Mouse (Mus musculus) common myeloid progenitor, adult 5-6 weeks (primary cell): ENCODE results near the gene Ppat. TPM values are rescaled to one million over a fixed set of nuclear protein-coding genes. Genes with fewer than 3 reads are reported as not detected.
"Not testable (repeated sequence)": the region's sequence is repeated elsewhere in the genome, so short reads cannot be mapped to it uniquely, and the experiment has no call there.

Source experiments
- ATAC-seq: replicated peaks from 2 replicates; pipeline ENCODE4 v1.8.0; 2016; ENCODE audit warnings: low read depth, mild to moderate bottlenecking, moderate TSS enrichment, inconsistent platforms; ENCODE audit not compliant: poor library complexity, severe bottlenecking
- total RNA-seq: library from RNA; stranded (forward); fragments of 200-1000, 187-1606 nt; gene quantifications from 2 replicates; pipeline ENCODE4 v1.2.3, GENCODE M21; 2017

Ppat gene
- 104 TPM in 2 replicates for total RNA-seq

GRCm38 (mm10) chr5:76951106-76952027, at the start of gene Ppat, which contains the start of gene Paics:
TSS of gene Ppat (minus strand) at chr5:76951578.
TSS of gene Paics (plus strand) at chr5:76951307.
- ATAC-seq, result peak; percentile 85

DNA sequence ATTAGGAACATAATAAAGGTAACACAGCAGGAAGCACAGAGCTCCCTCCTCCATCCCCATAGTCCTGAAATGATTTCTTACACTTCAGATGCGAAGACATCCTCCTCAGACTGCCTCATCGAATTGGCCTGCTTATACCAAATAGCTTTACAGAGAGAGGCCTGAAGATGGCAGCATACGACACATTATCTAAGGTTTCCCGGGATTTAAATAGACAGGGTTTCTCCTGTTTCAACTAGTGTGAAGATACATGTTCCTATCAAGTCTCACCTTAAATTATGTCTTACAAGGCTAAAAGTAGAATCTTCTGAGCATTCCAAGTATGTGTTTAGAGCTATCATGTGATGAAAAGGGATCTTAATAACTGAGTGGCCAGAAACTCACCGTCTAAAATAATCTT, 47.0 kb upstream of the Ppat start:
- no peak for ATAC-seq

DNA sequence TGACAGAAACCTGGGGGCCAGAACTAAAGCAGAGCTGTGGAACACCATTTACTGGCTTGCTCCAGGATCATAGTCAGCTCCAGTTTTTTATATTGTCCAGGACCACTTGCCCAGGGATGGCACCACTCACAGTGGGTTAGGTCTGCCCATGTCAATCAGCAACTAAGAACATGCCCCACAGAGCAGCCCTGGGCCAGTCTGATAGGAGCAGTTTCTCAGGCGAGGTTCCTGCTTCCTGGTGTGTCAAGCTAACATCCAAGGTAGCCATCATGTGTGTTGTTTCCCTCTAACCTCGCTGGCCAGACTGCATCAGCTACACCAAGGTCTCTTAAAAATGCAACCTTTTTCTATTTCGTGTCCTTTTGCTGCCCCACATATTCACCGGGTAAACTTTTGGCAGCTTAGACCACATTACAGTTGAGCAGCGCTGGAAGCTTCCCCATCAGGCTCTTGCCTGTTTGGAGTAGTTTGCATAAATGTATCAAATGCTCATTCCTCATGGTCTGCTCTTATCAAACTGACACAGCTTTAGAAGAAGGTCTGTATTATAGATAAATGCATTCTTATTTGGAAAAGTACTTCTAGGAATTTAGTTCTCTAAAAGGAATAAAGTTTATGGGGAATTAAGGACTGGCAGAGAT, 41.9 kb upstream of the Ppat start:
- ATAC-seq, result no peak; the same call in 1 of the 2 replicates

- 0 out of 2 replicates have a peak, but pooled peaks have one; percentile 29 for ATAC-seq
Measured at GRCm38 (mm10) chr5:76990789-76991188, 39.4 kb upstream of the Ppat start.

GRCm38 (mm10) chr5:76984015-76984414, 32.6 kb upstream of the Ppat start:
- no peak for ATAC-seq

GRCm38 (mm10) chr5:76975736-76976135, 24.4 kb upstream of the Ppat start:
- no peak for ATAC-seq

DNA sequence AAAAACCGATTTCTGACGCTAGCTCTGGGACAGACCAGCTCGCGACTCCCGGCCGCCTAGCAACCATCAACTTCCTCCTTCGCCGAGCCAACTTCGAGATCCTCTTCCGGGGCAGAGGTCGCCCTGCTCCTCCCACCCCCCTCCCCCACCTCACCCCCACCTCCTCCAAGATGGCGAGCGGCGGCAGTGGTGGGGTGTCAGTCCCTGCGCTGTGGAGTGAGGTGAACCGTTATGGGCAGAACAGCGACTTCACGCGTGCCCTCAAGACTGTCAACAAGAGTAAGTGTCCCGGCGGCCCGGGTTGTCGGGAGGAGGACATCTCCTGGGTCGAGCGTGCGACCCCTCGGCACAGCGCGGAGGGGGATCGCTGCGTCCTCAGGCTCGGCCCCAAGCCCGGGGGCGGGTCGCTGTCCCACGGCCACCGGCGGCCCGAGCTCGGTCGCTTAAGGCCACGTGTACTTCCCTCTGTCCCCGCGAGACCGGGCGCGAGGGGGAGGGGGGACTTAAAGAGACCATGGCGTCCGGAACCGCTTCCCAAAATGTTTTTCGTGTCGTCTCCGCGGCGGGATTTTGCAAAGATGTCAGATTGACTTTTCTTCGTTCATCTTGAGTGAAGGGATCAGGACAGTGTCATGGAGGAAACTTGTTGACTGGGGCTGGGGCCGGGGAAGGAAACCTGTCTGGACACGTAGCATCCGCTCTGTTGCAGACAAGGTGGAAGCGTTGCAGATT, 23.3 kb upstream of the Ppat start, which contains the start of gene Srp72:
Gene Srp72, plus strand, starts transcription at position 130 of the 732 bp plus-strand sequence.
- peak; percentile 90 for ATAC-seq

DNA sequence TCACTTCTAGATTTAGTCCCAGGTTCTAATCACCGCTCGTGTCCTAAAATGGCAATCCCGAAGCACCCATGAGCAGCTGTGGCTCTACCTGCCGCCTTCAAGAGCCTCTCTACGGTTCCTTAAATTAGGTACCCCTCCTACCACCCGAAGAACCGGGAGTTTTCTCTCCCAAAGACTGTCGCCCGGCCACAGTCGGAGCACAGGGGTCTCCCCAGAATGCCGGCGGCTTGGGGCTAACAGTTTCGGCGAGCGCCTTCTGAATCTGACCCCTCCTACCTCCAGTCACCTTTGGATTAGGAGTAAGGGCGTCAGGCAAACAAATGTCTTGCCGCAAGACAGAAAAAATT, 22.8 kb upstream of the Ppat start:
- ATAC-seq, result peak; percentile 18; the same call in 1 of the 2 replicates

GRCm38 (mm10) chr5:76973488-76973887, 22.1 kb upstream of the Ppat start:
- ATAC-seq, result peak; percentile 43

- not testable (repeated sequence) for ATAC-seq
Measured at GRCm38 (mm10) chr5:76971115-76971514, 19.7 kb upstream of the Ppat start.

DNA sequence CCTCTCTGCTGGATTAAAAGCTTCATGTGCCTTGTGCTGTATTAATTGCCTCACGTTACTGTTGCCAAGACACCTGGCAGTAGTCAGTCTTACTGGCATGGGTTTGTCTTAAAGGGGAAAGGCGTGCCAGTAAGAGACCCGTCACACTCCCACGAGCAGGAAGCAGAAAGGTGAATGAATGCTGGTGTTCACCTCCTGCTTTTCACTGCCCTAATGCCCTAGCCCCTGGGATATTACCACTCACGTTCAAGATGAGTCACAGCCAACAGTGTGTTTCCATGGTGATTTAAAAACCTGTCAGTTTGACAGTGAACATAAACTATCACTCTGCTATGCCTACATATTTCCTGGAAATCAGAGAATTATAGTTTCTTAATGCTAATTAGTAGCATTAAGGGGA, 17.9 kb upstream of the Ppat start:
- ATAC-seq, result no peak

GRCm38 (mm10) chr5:76964651-76965050, 13.3 kb upstream of the Ppat start:
- no peak for ATAC-seq

- no peak for ATAC-seq
Measured at GRCm38 (mm10) chr5:76962545-76962944, 11.2 kb upstream of the Ppat start.

DNA sequence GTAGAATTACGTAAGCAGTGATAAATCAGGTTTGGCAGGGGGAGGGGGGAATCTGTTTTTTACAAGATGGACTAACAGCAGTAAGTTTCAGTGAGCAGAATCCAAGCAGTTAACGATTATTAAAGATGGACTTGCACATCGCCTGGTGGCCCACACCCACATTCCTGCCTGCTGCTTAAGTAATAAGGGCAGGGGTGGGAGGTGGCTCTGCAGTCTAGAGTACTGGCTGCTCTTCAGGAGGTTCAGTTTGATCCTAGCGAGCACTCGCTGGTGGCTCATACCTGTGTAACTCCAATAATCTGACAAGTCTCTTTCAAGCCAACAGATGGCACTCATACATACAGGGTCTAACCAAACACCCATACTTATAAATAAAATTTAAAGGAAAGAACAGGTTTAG, 8.2 kb upstream of the Ppat start:
- no peak for ATAC-seq

- ATAC-seq, result peak; percentile 61
Measured at GRCm38 (mm10) chr5:76957954-76958353, 6.6 kb upstream of the Ppat start.

DNA sequence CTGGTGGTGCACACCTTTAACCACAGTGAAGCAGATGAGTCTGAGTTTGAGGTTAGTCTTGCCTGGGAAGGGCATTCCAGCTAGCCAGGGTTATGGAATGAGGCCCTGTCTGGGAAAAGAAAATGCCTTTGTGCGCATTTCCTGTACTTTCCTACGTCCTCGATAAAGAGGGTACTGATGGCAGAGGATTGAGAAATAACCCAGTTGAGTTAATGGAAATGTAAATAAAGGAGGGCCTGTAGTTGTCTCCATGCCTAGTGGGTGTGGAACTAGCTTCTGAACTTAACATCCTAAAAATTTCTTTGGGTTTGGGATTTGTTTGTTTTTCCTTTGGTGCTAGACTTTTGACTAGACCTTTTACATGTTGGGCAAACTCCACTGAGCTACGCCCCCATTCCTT, 4.1 kb upstream of the Ppat start:
- no peak for ATAC-seq

- no peak for ATAC-seq
Measured at GRCm38 (mm10) chr5:76954271-76954900, 3.0 kb upstream of the Ppat start.

GRCm38 (mm10) chr5:76953794-76954193, 2.4 kb upstream of the Ppat start:
- ATAC-seq, result no peak

GRCm38 (mm10) chr5:76952112-76953040, 998 bp upstream of the Ppat start:
- ATAC-seq, result no peak
